Mouse (Mus musculus) C2C12 (cell line): ENCODE data around the gene Cox6a2.
A peak's percentile ranks its signal among the peaks of the same experiment; 100 is the strongest.

Source experiments
- CEBPB ChIP-seq: IDR thresholded peaks from one replicate; pipeline ENCODE4 v1.6.1; 2011; ENCODE audit warnings: low read depth, mild to moderate bottlenecking, control low read depth, moderate library complexity
- CTCF ChIP-seq: IDR thresholded peaks from one replicate; pipeline ENCODE4 v1.5.1; 2011; ENCODE audit not compliant: control insufficient read depth, insufficient read depth, insufficient read length
- FOSL1 ChIP-seq: IDR thresholded peaks from one replicate; pipeline ENCODE4 v1.8.0; 2011; ENCODE audit warnings: mild to moderate bottlenecking, low read length; ENCODE audit not compliant: poor library complexity, insufficient read depth, severe bottlenecking
- MAX ChIP-seq: IDR thresholded peaks from one replicate; pipeline ENCODE4 v1.6.1; 2011; ENCODE audit warnings: mild to moderate bottlenecking, control low read depth
- MYOD1 ChIP-seq: IDR thresholded peaks from one replicate; pipeline ENCODE4 v1.6.1; 2011; ENCODE audit warnings: low read depth; ENCODE audit not compliant: control insufficient read depth, insufficient read length
- USF1 ChIP-seq: IDR thresholded peaks from one replicate; pipeline ENCODE4 v1.6.1; 2011; ENCODE audit warnings: low read depth, mild to moderate bottlenecking, control low read depth, moderate library complexity

DNA sequence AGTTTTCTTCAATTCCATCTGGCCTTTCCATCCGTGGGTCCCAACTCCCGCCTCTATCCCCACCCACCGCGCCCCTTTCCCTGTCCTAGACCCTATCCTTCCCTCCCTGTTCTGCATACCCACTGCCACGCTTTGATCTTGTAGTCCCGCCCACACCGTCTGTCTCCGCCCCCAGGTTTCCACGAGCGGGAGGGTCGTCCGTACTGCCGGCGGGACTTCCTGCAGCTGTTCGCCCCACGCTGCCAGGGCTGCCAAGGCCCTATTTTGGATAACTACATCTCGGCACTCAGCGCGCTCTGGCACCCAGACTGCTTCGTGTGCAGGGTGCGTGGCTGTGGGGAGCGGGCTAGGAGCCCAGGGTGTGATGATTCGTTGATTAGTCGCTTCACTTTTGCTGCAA, 46.4 kb upstream of the Cox6a2 start:
- TF ChIP-seq CTCF (no peak), USF1 (no peak), MAX (no peak), MYOD1 (peak; percentile 31), CEBPB (no peak), FOSL1 (no peak)
